Mouse (Mus musculus) frontal cortex, adult (tissue): ENCODE results near the gene Tnr.
"Not testable (repeated sequence)": the region's sequence is repeated elsewhere in the genome, so short reads cannot be mapped to it uniquely, and the experiment has no call there.

Experiments
- ATAC-seq: cut with Nextera tagmentation; 2 replicates; pipeline ENCODE4 v1.9.2; 2017; ENCODE audit warnings: mild to moderate bottlenecking, moderate library complexity, mixed read lengths; ENCODE audit not compliant: low TSS enrichment

The Tnr gene

GRCm38 (mm10) chr1:159938449-159938848, 414.9 kb downstream of the Tnr start:
- no peak for ATAC-seq

- no peak for ATAC-seq
These were observed 415.8 kb downstream of the Tnr start for GRCm38 (mm10) chr1:159939335-159939734.

- ATAC-seq, result no peak
These were observed 430.0 kb downstream of the Tnr start for GRCm38 (mm10) chr1:159953526-159953925.

- ATAC-seq, result no peak
These were observed 439.8 kb downstream of the Tnr start for GRCm38 (mm10) chr1:159963351-159963750.

- not testable (repeated sequence) for ATAC-seq
These were observed 442.7 kb downstream of the Tnr start for GRCm38 (mm10) chr1:159966286-159966685.

- ATAC-seq, result no peak
These were observed 444.8 kb downstream of the Tnr start for GRCm38 (mm10) chr1:159968395-159968794.

GRCm38 (mm10) chr1:159977786-159978185, 454.2 kb downstream of the Tnr start:
- no peak for ATAC-seq

- ATAC-seq, result no peak
These were observed 455.5 kb downstream of the Tnr start for GRCm38 (mm10) chr1:159979096-159979495.

- ATAC-seq, result no peak
These were observed 456.8 kb downstream of the Tnr start for GRCm38 (mm10) chr1:159980355-159980754.
